Mouse (Mus musculus) liver, postnatal 0 days (tissue): ENCODE measurements at regions not wholly inside any gene's neighbourhood (a gene's known extent, or its start where the extent isn't known, plus 50 kb on each side); places are given as distances from the start of the nearest gene placed in this dataset.

ENCODE experiments used
- CTCF ChIP-seq: sonication (generic); IDR thresholded peaks from 2 replicates; pipeline ENCODE4 v1.5.1; 2016; ENCODE audit warnings: antibody characterized with exemption, low read depth
- EP300 ChIP-seq: IDR thresholded peaks from 2 replicates; pipeline ENCODE4 v1.6.1; 2016; ENCODE audit warnings: antibody characterized with exemption, low read depth, mild to moderate bottlenecking

DNA sequence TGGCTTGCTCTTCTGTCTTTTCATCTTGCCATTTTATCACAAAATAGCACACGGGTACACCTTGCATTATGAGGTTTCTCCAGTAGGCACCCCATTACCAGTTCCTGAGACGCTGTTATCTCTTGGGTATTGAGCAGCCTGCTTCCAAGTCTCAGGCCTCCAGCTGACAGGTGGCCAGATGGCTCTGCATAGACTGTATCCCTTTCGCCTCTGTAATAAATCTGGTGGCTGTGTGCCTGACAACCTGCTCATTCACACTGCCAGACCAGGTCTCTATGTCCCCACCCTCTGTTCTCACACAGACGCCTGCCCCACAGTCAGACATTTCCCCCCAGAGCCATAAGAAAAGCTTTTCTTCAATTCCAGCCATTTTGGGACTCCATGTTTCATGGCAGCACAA, 66.3 kb upstream of the Nckap5 start:
- TF ChIP-seq CTCF (no peak), EP300 (no peak)
